Mouse (Mus musculus): ENCODE measurements around the gene Hbp1.

Gene Hbp1

DNA sequence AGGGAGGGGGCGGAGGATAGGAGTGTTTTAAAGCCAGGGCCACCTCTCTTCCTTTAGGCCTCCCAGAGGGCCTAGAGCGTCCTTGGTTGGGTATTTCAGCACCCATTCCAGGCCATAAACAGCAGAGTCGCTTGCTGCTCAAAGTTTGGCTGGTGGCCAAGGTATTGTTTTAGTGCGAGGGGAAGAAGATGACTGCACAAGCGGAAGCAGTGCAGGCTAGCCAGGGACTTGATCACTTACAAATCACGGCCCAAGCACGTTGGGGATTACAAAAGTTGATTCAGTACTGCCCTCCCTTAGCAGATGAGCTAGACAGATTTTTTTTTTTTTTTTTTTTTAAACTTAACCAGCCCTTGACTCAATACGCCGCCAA, 310 bp upstream of the Hbp1 start:
- DNase-seq (ENCODE audit: low read depth, low spot score): no peak

- DNase-seq (ENCODE audit: low read depth, low spot score): peak; percentile 64
Observed at GRCm38 (mm10) chr12:31949193-31949741, 1.1 kb downstream of the Hbp1 start.

- DNase-seq (ENCODE audit: low read depth, low spot score): no peak
Observed at GRCm38 (mm10) chr12:31948101-31949000, 2.0 kb downstream of the Hbp1 start.

GRCm38 (mm10) chr12:31947476-31947875, 2.9 kb downstream of the Hbp1 start:
- no peak for DNase-seq (ENCODE audit: low read depth, low spot score)

GRCm38 (mm10) chr12:31944405-31944804, 5.9 kb downstream of the Hbp1 start:
- DNase-seq (ENCODE audit: low read depth, low spot score): no peak

- DNase-seq (ENCODE audit: low read depth, low spot score): no peak
Observed at GRCm38 (mm10) chr12:31943020-31943654, 7.2 kb downstream of the Hbp1 start.

- no peak for DNase-seq (ENCODE audit: low read depth, low spot score)
Observed at GRCm38 (mm10) chr12:31939026-31939425, 11.3 kb downstream of the Hbp1 start.

GRCm38 (mm10) chr12:31938391-31938997, 11.8 kb downstream of the Hbp1 start:
- no peak for DNase-seq (ENCODE audit: low read depth, low spot score)

GRCm38 (mm10) chr12:31937613-31938012, 12.7 kb downstream of the Hbp1 start:
- DNase-seq (ENCODE audit: low read depth, low spot score): no peak

DNA sequence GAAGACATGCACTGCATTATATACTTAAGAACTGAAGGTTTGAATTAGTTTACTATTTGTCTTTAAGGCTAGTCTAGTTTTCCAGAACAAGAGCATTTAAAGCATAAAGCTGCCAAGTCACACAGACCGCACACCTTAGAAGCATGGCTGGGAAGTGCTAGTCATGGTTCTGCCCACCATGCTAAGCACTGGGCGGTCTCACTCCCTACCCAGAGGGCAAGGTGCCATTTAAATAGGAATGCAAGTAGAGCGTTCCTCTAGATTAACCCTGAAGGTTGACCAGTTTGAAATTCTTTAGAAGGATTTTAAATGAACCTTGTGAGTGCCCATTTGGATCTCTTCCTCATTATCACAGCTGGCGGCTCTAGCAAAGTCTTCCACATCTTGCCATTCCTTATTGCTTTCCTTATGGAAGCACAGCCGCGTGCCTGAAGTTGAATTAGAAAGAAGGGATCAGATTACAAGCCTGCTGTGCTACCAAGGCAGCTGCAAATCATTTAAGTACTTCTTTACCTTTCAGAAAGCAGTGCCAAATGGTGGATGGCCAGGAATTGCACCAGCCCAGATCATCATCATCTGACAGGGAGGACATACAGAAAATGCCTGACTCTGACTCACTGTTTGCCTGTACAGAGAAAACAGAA, 13.6 kb downstream of the Hbp1 start:
- DNase-seq (ENCODE audit: low read depth, low spot score): no peak

DNA sequence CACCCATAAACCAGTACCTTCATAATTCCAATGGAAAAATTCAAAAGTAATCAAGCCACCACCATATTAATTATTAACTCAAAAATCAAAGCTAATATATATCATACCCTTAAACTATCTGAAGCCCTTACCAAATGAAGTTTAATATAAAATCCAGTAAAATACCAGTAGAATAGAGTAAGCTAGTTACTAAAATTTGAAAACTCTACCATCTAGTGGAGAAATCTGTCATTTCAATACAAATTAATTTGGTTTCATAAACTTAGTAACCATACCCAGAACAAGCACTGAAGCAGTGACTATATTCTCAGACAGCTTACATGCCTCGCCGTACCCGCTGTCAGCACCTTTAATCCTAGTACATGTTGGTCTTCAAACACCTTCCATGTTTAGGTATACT, 18.5 kb downstream of the Hbp1 start:
- DNase-seq (ENCODE audit: low read depth, low spot score): no peak

GRCm38 (mm10) chr12:31928498-31928897, 21.8 kb downstream of the Hbp1 start:
- no peak for DNase-seq (ENCODE audit: low read depth, low spot score)

- no peak for DNase-seq (ENCODE audit: low read depth, low spot score)
Observed at GRCm38 (mm10) chr12:31926661-31927061, 23.7 kb downstream of the Hbp1 start.

- no peak for DNase-seq (ENCODE audit: low read depth, low spot score)
Observed at GRCm38 (mm10) chr12:31925343-31925742, 25.0 kb downstream of the Hbp1 start.

DNA sequence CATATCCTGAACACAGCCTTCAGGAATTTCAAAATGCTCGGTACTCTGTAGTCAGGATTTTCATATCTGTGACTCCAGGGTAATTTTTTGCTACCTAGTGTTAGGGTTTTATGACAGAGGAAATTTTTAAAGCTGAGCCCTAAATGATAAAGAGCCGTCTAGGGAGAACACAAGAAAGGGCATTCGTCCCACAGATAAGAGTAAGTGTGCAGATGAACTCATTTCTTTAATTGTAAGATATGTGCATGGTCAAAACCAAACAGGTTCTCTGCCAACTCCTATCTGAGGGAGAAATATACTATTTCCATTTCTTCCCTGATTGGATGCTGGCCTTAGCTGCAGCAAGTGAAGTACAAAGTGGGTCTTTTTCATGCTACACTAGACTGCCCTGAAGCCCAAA, 26.2 kb downstream of the Hbp1 start:
- DNase-seq (ENCODE audit: low read depth, low spot score): no peak

DNA sequence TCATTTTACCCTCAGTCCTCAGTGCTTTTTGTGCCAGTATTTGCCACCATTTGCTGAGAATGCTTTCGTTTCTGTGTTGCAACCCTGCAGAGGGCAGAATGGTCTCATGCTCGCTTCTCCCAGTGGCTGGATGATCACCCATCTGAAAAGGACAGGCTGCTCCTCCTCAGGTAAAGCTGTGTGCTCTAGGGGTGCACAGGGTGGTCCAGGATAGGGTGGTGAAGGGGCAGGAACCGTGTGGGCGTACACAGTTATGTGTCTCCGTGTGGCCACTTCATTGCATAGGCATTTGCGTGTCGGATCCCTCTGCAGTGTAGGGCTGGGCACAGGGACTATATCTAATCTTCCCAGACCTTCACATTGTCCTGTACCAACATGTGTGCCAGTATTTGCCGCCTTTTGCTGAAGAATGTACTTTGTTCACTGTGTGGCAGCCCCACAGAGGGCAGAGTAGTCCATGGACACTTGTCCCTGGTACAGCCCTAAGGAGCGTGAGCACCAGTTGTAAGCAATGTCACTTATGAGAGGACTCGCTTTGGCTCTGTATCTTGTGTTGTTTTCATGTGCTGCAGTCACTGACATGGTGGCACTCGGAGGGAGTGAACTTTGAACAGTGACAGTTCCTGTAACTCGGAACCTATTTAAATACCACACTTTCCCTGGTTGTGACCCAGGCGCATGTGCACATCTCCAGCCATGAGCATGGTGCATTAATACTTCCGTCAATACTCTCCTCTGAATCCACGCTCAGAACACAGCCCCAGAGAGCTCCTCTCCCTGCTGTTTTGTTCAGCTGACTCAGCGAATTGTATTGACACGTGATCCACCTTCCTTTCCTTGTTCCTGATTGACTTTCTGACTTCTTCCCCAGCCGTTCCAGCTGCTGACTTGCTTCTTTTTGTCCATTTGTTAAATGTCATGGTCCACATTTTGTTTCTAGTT, 29.6 kb downstream of the Hbp1 start:
- DNase-seq (ENCODE audit: low read depth, low spot score): no peak

- no peak for DNase-seq (ENCODE audit: low read depth, low spot score)
Observed at GRCm38 (mm10) chr12:31917245-31917644, 33.1 kb downstream of the Hbp1 start.

- no peak for DNase-seq (ENCODE audit: low read depth, low spot score)
Observed at GRCm38 (mm10) chr12:31916691-31917090, 33.6 kb downstream of the Hbp1 start.

DNA sequence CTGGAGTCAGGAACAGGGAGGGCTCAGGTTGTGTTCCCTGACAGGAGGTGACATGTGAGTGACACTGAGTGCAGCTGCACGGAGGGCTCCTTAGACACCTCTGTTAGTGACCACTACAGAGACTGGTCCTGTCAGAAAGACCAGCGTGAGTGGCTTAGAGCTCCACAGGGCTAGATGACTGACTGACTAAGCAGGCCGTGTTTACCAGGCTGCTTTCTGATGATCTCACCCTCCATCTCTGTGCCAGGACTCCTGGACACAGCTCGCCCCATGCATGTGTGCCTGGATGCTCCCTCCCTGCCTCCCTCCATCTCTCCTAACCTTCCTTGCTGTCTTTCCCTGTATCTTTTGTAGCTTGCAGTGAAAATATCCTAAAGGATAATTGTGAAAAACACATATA, 36.7 kb downstream of the Hbp1 start:
- DNase-seq (ENCODE audit: low read depth, low spot score): no peak

GRCm38 (mm10) chr12:31912966-31913551, 37.3 kb downstream of the Hbp1 start:
- no peak for DNase-seq (ENCODE audit: low read depth, low spot score)

Measured in retina, adult 2 months (tissue).